Mouse (Mus musculus) heart, embryonic 15.5 days (tissue): ENCODE data around the gene Gsx2. TPM values are rescaled to one million over a fixed set of nuclear protein-coding genes. Genes with fewer than 3 reads are reported as not detected.
A peak's percentile ranks its signal among the peaks of the same experiment; 100 is the strongest.

Experiments used
- ATAC-seq: fragments of 200-750 bp; cut with Nextera tagmentation; replicated peaks from 2 replicates; pipeline ENCODE4 v1.8.0; 2017; ENCODE audit warnings: low read depth, moderate TSS enrichment; ENCODE audit not compliant: insufficient number of reproducible peaks, insufficient read depth, low FRiP score
- H3K27ac ChIP-seq: fragments of 300-500 bp; sonication (generic); 2 replicates; pipeline ENCODE4 v1.5.1; 2015; ENCODE audit warnings: mild to moderate bottlenecking, inconsistent platforms
- H3K27me3 ChIP-seq: fragments of 300-500 bp; sonication (generic); 2 replicates; pipeline ENCODE4 v1.6.1; 2015; ENCODE audit warnings: inconsistent platforms
- H3K36me3 ChIP-seq: fragments of 300-500 bp; sonication (generic); 2 replicates; pipeline ENCODE4 v1.6.1; 2015; ENCODE audit warnings: mild to moderate bottlenecking, inconsistent platforms
- H3K4me1 ChIP-seq: fragments of 300-500 bp; sonication (generic); replicated peaks from 2 replicates; pipeline ENCODE4 v1.6.1; 2015; ENCODE audit warnings: inconsistent platforms
- H3K4me2 ChIP-seq: fragments of 300-500 bp; sonication (generic); 2 replicates; pipeline ENCODE4 v1.6.1; 2015; ENCODE audit warnings: inconsistent platforms, mild to moderate bottlenecking, moderate library complexity
- H3K4me3 ChIP-seq: fragments of 300-500 bp; sonication (generic); 2 replicates; pipeline ENCODE4 v1.5.1; 2015; ENCODE audit warnings: mild to moderate bottlenecking, inconsistent platforms
- H3K9ac ChIP-seq: fragments of 300-500 bp; sonication (generic); 2 replicates; pipeline ENCODE4 v1.6.1; 2015; ENCODE audit warnings: mild to moderate bottlenecking, inconsistent platforms
- H3K9me3 ChIP-seq: fragments of 300-500 bp; sonication (generic); replicated peaks from 2 replicates; pipeline ENCODE4 v1.6.1; 2016; ENCODE audit warnings: inconsistent platforms
- WGBS: fragments of 180-500 bp; shearing (Covaris S2); methylation state at CpG from one replicate; pipeline ENCODE4 v1.1.7; 2015; ENCODE audit warnings: mixed read lengths; 5-methylcytosine and 5-hydroxymethylcytosine counted together
- polyA plus RNA-seq: library from polyadenylated mRNA; unstranded; fragments of >200 nt; fragmentation: Nextera tagmentation; extraction: Ambion mirVana; gene quantifications from 2 replicates; pipeline ENCODE4 v1.2.1, GENCODE M21; 2015

Gsx2 gene
- polyA plus RNA-seq, 1 experiment from 2014 or later = not detected

DNA sequence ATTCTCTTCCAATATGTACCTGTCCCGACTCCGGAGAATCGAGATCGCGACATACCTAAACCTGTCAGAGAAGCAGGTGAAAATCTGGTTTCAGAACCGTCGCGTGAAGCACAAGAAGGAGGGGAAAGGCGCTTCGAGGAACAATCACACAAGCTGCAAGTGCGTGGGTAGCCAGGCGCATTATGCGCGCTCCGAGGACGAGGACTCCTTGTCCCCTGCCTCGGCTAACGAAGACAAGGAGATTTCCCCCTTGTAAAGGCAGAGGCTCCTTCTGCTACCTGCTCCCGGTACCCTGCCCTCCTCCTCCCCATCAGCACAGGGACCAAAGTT is 1.6 kb downstream of the Gsx2 start:
- H3K36me3 ChIP-seq = no peaks in the 10 kb centered on the region
- peaks cover 13% of the 10 kb centered on the region for H3K4me1 ChIP-seq
- no peak overlapping the region for H3K27ac ChIP-seq
- peaks cover 98% of the 10 kb centered on the region for H3K27me3 ChIP-seq
- no peaks in the 10 kb centered on the region for H3K9me3 ChIP-seq
- WGBS = 1% methylated on average over 19 of the region's 19 CpGs
- no peak overlapping the region for H3K9ac ChIP-seq
- no peak overlapping the region for H3K4me3 ChIP-seq
- no peak overlapping the region for H3K4me2 ChIP-seq
- no peak for ATAC-seq

DNA sequence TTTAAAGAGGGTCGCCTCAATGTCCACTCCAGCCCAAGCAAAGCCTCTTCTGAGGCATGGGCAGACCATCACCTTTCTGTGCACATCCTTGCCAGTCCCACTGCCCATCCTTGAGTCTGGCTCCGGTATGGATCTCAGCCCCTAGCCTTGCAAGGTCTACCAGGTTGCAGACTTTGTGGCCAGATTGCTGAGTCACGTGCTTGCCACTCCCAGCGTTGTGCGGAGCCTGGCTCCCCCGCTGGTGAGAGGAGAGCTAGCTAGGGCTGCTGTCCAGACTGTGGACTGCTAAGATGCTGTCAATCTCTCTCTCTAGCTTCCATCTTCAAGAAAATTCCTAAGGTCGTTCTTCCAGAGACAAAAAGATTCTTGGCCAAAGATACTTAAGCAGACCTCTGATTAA is 4.2 kb downstream of the Gsx2 start:
- Histone ChIP-seq H3K4me3 (no peak overlapping the region), H3K27ac (no peak overlapping the region), H3K9me3 (no peaks in the 10 kb centered on the region), H3K36me3 (no peaks in the 10 kb centered on the region), H3K27me3 (peaks cover 98% of the 10 kb centered on the region), H3K4me1 (peaks cover 21% of the 10 kb centered on the region), H3K4me2 (no peak overlapping the region), H3K9ac (no peak overlapping the region)
- WGBS = 1% methylated on average over 7 of the region's 7 CpGs
- no peak for ATAC-seq

DNA sequence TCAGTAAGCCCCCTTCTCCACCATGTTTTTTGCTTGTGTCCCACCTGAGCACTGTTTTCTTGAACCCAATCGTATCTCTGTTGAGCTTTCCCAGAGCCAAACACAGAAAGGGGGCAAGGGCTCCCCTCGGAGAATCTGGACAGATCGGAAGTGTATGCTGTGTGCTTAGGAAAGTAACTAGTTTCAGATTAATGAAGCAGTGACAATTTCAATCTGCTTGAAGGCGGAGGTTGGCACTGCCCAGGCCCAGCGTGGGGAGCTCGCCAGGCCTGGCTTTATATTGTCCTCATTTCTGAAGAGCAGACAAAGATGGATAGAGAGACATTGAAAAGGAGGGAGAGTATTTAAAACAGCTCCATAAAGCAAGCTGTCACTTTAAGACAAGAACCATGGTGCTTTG is 7.0 kb downstream of the Gsx2 start:
- H3K27ac ChIP-seq = no peak overlapping the region
- no peaks in the 10 kb centered on the region for H3K36me3 ChIP-seq
- 17% methylated on average over 6 of the region's 6 CpGs for WGBS
- no peak overlapping the region for H3K4me2 ChIP-seq
- no peak for ATAC-seq
- no peak overlapping the region for H3K9ac ChIP-seq
- H3K4me1 ChIP-seq = peaks cover 12% of the 10 kb centered on the region; the same call in 1 of the 2 replicates
- H3K27me3 ChIP-seq = peaks cover 96% of the 10 kb centered on the region
- no peaks in the 10 kb centered on the region for H3K9me3 ChIP-seq
- H3K4me3 ChIP-seq = no peak overlapping the region

DNA sequence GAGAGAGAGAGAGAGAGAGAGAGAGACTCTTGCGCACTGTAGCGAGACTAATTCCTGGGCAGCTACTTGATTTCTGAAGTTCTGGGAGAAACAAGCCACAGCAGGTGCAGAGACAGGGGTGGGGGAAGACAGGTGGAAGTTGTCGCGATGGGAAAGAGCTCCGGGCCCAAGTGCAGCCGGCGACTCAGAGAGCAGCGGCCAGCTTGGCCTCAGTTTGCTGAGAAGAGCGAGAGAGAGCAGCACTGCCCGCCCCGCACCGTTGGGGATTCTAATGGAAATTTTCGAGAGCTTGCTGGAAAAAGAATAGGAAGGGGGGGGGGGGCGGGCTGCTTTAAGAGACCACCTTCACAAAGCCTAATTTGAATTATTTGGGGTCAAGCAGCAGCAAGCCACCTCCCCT is 7.7 kb downstream of the Gsx2 start:
- under 1% methylated on average over 14 of the region's 14 CpGs for WGBS
- Histone ChIP-seq H3K4me2 (no peak overlapping the region), H3K9ac (no peak overlapping the region), H3K27ac (no peak overlapping the region), H3K9me3 (no peaks in the 10 kb centered on the region), H3K4me3 (no peak overlapping the region), H3K27me3 (peaks cover 98% of the 10 kb centered on the region), H3K4me1 (peaks cover 12% of the 10 kb centered on the region; the same call in 1 of the 2 replicates), H3K36me3 (no peaks in the 10 kb centered on the region)
- no peak for ATAC-seq

- Histone ChIP-seq H3K4me3 (peak overlapping the region; percentile 24; the same call in 1 of the 2 replicates), H3K4me1 (peaks cover 12% of the 10 kb centered on the region; the same call in 1 of the 2 replicates), H3K9me3 (no peaks in the 10 kb centered on the region), H3K27ac (no peak overlapping the region), H3K4me2 (peak overlapping the region; percentile 19; the same call in 1 of the 2 replicates), H3K9ac (no peak overlapping the region), H3K27me3 (peaks cover 96% of the 10 kb centered on the region), H3K36me3 (no peaks in the 10 kb centered on the region)
- ATAC-seq = no peak
- WGBS = 2% methylated on average over 27 of the region's 27 CpGs
These were observed 8.4 kb downstream of the Gsx2 start for GRCm38 (mm10) chr5:75083591-75084392.

DNA sequence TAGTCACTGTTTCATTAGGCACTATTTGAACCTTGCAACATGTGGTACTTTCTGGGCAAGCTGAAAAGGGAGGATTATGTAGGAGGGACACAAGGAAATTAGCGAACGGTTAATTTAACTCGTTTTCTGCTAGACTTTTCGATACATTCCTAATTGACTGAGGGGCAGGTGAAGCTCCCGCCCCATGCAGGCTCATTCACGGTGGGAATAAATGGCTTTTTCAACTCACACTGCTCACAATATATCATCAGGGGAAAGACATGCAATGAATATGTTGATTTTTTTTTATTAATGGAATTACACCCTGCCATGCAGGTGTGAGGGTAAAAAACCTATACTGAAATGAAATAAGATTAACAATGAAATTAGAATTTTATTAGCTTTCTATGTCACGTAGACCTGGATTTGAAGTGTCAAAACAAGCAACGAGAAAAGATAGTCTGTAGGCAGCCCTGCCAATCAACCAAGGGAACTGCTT is 9.0 kb downstream of the Gsx2 start:
- H3K4me1 ChIP-seq = peaks cover 12% of the 10 kb centered on the region; the same call in 1 of the 2 replicates
- H3K4me2 ChIP-seq = peak overlapping the region; percentile 19; the same call in 1 of the 2 replicates
- peaks cover 94% of the 10 kb centered on the region for H3K27me3 ChIP-seq
- no peak overlapping the region for H3K27ac ChIP-seq
- H3K9ac ChIP-seq = no peak overlapping the region
- H3K4me3 ChIP-seq = peak overlapping the region; percentile 24; the same call in 1 of the 2 replicates
- H3K9me3 ChIP-seq = no peaks in the 10 kb centered on the region
- WGBS = 4% methylated on average over 8 of the region's 8 CpGs
- ATAC-seq = no peak
- no peaks in the 10 kb centered on the region for H3K36me3 ChIP-seq

DNA sequence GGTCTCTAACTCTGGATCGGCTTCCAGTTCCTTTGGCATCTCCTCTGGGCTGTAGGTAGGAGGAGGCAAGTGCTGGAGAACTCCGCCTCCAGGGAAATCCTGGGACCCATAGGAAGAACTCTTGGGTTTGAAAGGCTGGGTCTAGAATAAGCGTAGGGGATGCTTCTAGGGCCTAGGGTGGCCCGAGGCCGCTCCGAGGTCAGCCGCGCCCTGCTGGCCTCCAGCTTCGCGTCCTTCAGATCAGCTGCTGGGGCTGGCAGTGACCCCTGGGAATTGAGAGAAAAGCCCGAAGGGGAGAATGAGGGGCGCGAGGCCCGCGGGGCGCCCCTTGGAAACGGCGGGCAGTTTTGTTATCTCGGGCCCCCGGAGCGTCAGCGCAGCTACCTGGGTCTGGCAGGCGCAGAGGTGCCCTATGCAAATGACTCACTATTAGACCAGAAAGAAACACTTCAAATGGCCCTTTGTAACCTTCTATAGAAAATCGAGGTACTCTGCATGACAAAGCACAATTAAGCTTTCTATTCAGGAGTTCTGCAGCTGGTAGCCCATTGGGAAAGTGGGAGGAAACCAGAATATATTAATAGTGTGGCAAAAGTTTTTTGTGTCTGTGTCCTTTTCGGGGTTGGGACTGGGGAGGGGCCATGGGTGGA is 9.6 kb downstream of the Gsx2 start:
- Histone ChIP-seq H3K27ac (no peak overlapping the region), H3K9ac (no peak overlapping the region), H3K4me1 (peaks cover 12% of the 10 kb centered on the region; the same call in 1 of the 2 replicates), H3K9me3 (no peaks in the 10 kb centered on the region), H3K27me3 (peaks cover 91% of the 10 kb centered on the region), H3K36me3 (no peaks in the 10 kb centered on the region), H3K4me3 (0 out of 2 replicates have a peak overlapping the region, but pooled peaks have one; percentile 11), H3K4me2 (0 out of 2 replicates have a peak overlapping the region, but pooled peaks have one; percentile 19)
- WGBS = 2% methylated on average over 25 of the region's 25 CpGs
- no peak for ATAC-seq

DNA sequence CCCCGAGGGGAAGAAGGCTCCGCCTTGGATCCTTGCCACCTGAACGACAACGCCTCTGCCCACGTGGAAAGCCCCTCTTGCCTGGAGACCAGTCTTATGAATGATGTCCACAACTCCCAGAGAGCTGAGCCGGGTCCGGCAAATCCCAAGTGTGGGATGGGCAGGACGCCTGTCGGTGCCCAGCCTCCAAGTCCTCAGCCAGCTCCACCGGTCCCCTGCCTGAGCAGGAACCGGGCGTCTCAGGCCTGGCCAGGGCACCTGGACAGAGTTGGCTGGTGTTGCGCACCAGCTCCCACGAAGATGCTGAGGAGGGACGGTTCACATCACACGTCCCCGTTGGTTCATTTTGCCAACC is 10.1 kb downstream of the Gsx2 start:
- Histone ChIP-seq H3K36me3 (no peaks in the 10 kb centered on the region), H3K9me3 (no peaks in the 10 kb centered on the region), H3K9ac (no peak overlapping the region), H3K4me3 (no peak overlapping the region), H3K27me3 (peaks cover 86% of the 10 kb centered on the region), H3K4me1 (peaks cover 12% of the 10 kb centered on the region; the same call in 1 of the 2 replicates), H3K4me2 (no peak overlapping the region), H3K27ac (no peak overlapping the region)
- WGBS = 8% methylated on average over 17 of the region's 17 CpGs
- ATAC-seq = no peak

DNA sequence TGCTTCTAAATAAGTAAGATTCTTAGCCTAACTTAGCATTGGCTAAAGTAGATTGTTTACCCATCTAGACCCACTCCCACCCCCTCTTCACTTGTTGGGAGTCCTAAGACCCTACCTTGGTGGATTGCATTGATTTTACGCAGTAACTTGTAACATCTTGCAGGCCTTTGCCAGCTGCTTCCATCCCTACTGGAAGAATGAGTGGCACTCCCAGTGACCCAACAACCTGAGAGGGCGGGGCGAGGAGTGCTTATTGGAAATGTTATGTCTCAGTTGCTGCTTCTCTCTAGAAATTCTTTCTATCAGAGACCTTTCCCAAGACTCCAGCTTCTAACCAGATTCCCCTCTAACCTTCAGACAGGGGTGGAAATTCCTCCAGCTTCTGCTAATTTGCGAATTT is 10.5 kb downstream of the Gsx2 start:
- no peak overlapping the region for H3K4me3 ChIP-seq
- 28% methylated on average over 4 of the region's 4 CpGs for WGBS
- peaks cover 12% of the 10 kb centered on the region; the same call in 1 of the 2 replicates for H3K4me1 ChIP-seq
- no peak overlapping the region for H3K27ac ChIP-seq
- H3K9ac ChIP-seq = no peak overlapping the region
- no peak for ATAC-seq
- H3K36me3 ChIP-seq = no peaks in the 10 kb centered on the region
- peaks cover 82% of the 10 kb centered on the region for H3K27me3 ChIP-seq
- no peaks in the 10 kb centered on the region for H3K9me3 ChIP-seq
- no peak overlapping the region for H3K4me2 ChIP-seq

GRCm38 (mm10) chr5:75106511-75106910 is 31.1 kb downstream of the Gsx2 start:
- H3K27me3 ChIP-seq = peaks cover 11% of the 10 kb centered on the region
- no peaks in the 10 kb centered on the region for H3K36me3 ChIP-seq
- no peak overlapping the region for H3K4me2 ChIP-seq
- no peak for ATAC-seq
- no peaks in the 10 kb centered on the region for H3K4me1 ChIP-seq
- H3K4me3 ChIP-seq = no peak overlapping the region
- no peaks in the 10 kb centered on the region for H3K9me3 ChIP-seq
- no peak overlapping the region for H3K27ac ChIP-seq
- H3K9ac ChIP-seq = no peak overlapping the region
- WGBS = 65% methylated on average over 3 of the region's 3 CpGs

- no peak overlapping the region for H3K4me2 ChIP-seq
These were observed 34.0 kb downstream of the Gsx2 start for GRCm38 (mm10) chr5:75109368-75109767.

More at GRCm38 (mm10) chr5:75109368-75109767, 34.0 kb downstream of the Gsx2 start:
- 28% methylated on average over 5 of the region's 5 CpGs for WGBS
- Histone ChIP-seq H3K4me1 (no peaks in the 10 kb centered on the region), H3K27me3 (peaks cover 3% of the 10 kb centered on the region; the same call in 1 of the 2 replicates), H3K27ac (no peak overlapping the region), H3K4me3 (no peak overlapping the region), H3K9me3 (no peaks in the 10 kb centered on the region), H3K36me3 (no peaks in the 10 kb centered on the region), H3K9ac (no peak overlapping the region)
- no peak for ATAC-seq
